Mouse (Mus musculus) thymus, adult 2 months (tissue): ENCODE data around the gene Naa35.

Experiments
- CTCF ChIP-seq: fragments of 200-500 bp; IDR thresholded peaks from 2 replicates; pipeline ENCODE4 v1.5.1; 2012; ENCODE audit warnings: mild to moderate bottlenecking, control low read depth, low read length, moderate library complexity, borderline replicate concordance; ENCODE audit not compliant: control insufficient read depth, poor library complexity, insufficient read depth; ENCODE audit errors: extremely low read depth
- POLR2A ChIP-seq: fragments of 200-500 bp; IDR thresholded peaks from 2 replicates; pipeline ENCODE4 v1.6.1; 2012; ENCODE audit warnings: mild to moderate bottlenecking, low read length, control low read depth, moderate library complexity; ENCODE audit not compliant: control insufficient read depth, poor library complexity, insufficient read depth; ENCODE audit errors: extremely low read depth

DNA sequence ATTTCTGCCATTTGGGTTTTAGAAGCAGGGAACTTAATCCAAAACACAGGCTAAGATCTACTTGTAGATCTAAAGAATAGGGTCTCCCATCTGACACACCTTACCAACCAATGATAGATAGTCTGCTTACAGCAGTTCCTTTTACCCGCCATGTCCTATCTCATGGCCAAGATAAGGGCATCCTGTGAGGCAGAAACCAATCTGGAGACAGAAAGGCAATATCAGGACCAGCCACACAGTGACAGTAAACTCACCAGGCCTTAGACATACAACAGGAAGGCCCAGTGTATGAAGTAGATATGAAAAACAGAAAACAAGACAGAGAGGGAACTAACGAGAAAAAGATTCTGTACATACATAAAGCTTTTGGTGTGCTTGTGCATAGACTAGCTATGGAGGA, 57.8 kb downstream of the Naa35 start:
- TF ChIP-seq POLR2A (no peak), CTCF (no peak)
